Mouse (Mus musculus): ENCODE measurements at regions not wholly inside any gene's neighbourhood (a gene's known extent, or its start where the extent isn't known, plus 50 kb on each side); places are given as distances from the start of the nearest gene placed in this dataset.

- Histone ChIP-seq H3K4me2 (ENCODE audit: insufficient read depth, low read depth, poor library complexity, severe bottlenecking) (no peak overlapping the region), H3K4me3 (replicated peaks in 1 of 3; ENCODE audit: low read depth in 2 of 3, low read length in 2 of 3, poor library complexity in 1 of 3) (no peak overlapping the region), H3K27me3 (replicated peaks) (no peaks in the 10 kb centered on the region), H3K36me3 (replicated peaks in 1 of 2; ENCODE audit: control insufficient read depth in 1 of 2, insufficient read depth in 1 of 2, low read length in 1 of 2) (no peaks in the 10 kb centered on the region), H3K9me3 (replicated peaks; ENCODE audit: low read length) (peaks cover 13% of the 10 kb centered on the region), H3K4me1 (ENCODE audit: control insufficient read depth in 1 of 2, insufficient read depth in 2 of 2) (no peaks in the 10 kb centered on the region), H3K27ac (ENCODE audit: insufficient read depth, low read depth) (no peak overlapping the region), H3K9ac (ENCODE audit: insufficient read depth, low read depth) (no peak overlapping the region), H3K79me2 (replicated peaks; ENCODE audit: control insufficient read depth, extremely low read depth, insufficient read depth, poor library complexity, severe bottlenecking) (no peaks in the 10 kb centered on the region)
- in situ Hi-C loops (cut with MboI; ENCODE audit: low pct_ligation_motif_present, low pct_unique_long_range_greater_than_20kb, low sequenced_read_pairs): no loop called here
- dilution Hi-C loops (cut with MboI; ENCODE audit: extremely low pct_ligation_motif_present, extremely low pct_unique_long_range_greater_than_20kb, low sequenced_read_pairs): no loop called here
- DNase-seq (ENCODE audit: extremely low read depth): no peak
- TF ChIP-seq POLR2AphosphoS2 (IDR thresholded peaks at IDR 0.05; ENCODE audit: low read depth, low read length) (no peak), TBP (conservative IDR thresholded peaks at IDR 0.05; ENCODE audit: low read depth, low read length) (no peak), MXI1 (IDR thresholded peaks at IDR 0.05; ENCODE audit: low read depth, low read length) (no peak)
Measured at GRCm38 (mm10) chr8:59265685-59266084, 353.2 kb upstream of the Galntl6 start.

DNA sequence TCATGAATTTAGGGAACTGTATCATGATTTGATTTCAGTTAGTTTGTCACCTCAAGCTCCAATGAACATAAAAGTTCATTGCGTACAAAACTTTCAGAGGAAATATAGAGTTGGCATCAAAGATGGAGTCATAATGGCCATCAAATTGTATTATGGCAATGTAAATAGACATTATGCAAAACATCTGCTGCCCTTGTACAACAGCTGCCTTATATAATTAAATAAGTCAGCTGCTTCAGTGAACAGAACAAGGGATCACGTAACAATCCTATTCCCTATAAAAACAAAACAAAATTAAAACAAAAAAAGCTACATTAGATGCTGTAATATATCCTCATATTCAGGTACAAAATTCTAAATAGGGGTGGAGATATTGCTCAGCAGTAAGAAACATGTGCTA is 320.4 kb upstream of the Galntl6 start:
- Histone ChIP-seq H3K79me2 (replicated peaks; ENCODE audit: control insufficient read depth, extremely low read depth, insufficient read depth, poor library complexity, severe bottlenecking) (no peaks in the 10 kb centered on the region), H3K27me3 (replicated peaks) (no peaks in the 10 kb centered on the region), H3K9me3 (replicated peaks; ENCODE audit: low read length) (peaks cover 11% of the 10 kb centered on the region), H3K4me1 (ENCODE audit: control insufficient read depth in 1 of 2, insufficient read depth in 2 of 2) (no peaks in the 10 kb centered on the region), H3K4me3 (replicated peaks in 1 of 3; ENCODE audit: low read depth in 2 of 3, low read length in 2 of 3, poor library complexity in 1 of 3) (no peak overlapping the region), H3K27ac (ENCODE audit: insufficient read depth, low read depth) (no peak overlapping the region), H3K4me2 (ENCODE audit: insufficient read depth, low read depth, poor library complexity, severe bottlenecking) (no peak overlapping the region), H3K36me3 (replicated peaks in 1 of 2; ENCODE audit: control insufficient read depth in 1 of 2, insufficient read depth in 1 of 2, low read length in 1 of 2) (no peaks in the 10 kb centered on the region), H3K9ac (ENCODE audit: insufficient read depth, low read depth) (no peak overlapping the region)
- in situ Hi-C loops (cut with MboI; ENCODE audit: low pct_ligation_motif_present, low pct_unique_long_range_greater_than_20kb, low sequenced_read_pairs) (no loop called here), dilution Hi-C loops (cut with MboI; ENCODE audit: extremely low pct_ligation_motif_present, extremely low pct_unique_long_range_greater_than_20kb, low sequenced_read_pairs) (no loop called here)
- no peak for DNase-seq (ENCODE audit: extremely low read depth)
- no peak for TF ChIP-seq IRF4 (IDR thresholded peaks at IDR 0.05; ENCODE audit: low read depth, low read length)
- TF ChIP-seq KAT2A (IDR thresholded peaks at IDR 0.05; ENCODE audit: insufficient replicate concordance, low read length): no peak
- no peak for TF ChIP-seq ELF1 (IDR thresholded peaks at IDR 0.05; ENCODE audit: low read depth, low read length)

GRCm38 (mm10) chr8:59224665-59225064 is 312.2 kb upstream of the Galntl6 start:
- H3K36me3 ChIP-seq (replicated peaks in 1 of 2; ENCODE audit: control insufficient read depth in 1 of 2, insufficient read depth in 1 of 2, low read length in 1 of 2): no peaks in the 10 kb centered on the region
- no peak overlapping the region for H3K4me3 ChIP-seq (replicated peaks in 1 of 3; ENCODE audit: low read depth in 2 of 3, low read length in 2 of 3, poor library complexity in 1 of 3)
- no peak overlapping the region for H3K4me2 ChIP-seq (ENCODE audit: insufficient read depth, low read depth, poor library complexity, severe bottlenecking)
- in situ Hi-C loops (cut with MboI; ENCODE audit: low pct_ligation_motif_present, low pct_unique_long_range_greater_than_20kb, low sequenced_read_pairs) (no loop called here), dilution Hi-C loops (cut with MboI; ENCODE audit: extremely low pct_ligation_motif_present, extremely low pct_unique_long_range_greater_than_20kb, low sequenced_read_pairs) (no loop called here)
- H3K27ac ChIP-seq (ENCODE audit: insufficient read depth, low read depth): no peak overlapping the region
- no peaks in the 10 kb centered on the region for H3K4me1 ChIP-seq (ENCODE audit: control insufficient read depth in 1 of 2, insufficient read depth in 2 of 2)
- H3K79me2 ChIP-seq (replicated peaks; ENCODE audit: control insufficient read depth, extremely low read depth, insufficient read depth, poor library complexity, severe bottlenecking): no peaks in the 10 kb centered on the region
- H3K9ac ChIP-seq (ENCODE audit: insufficient read depth, low read depth): no peak overlapping the region
- TF ChIP-seq MAZ (IDR thresholded peaks at IDR 0.05; ENCODE audit: low read depth, low read length) (no peak), MYC (IDR thresholded peaks at IDR 0.05; ENCODE audit: low read depth, low read length) (no peak), ELF1 (IDR thresholded peaks at IDR 0.05; ENCODE audit: low read depth, low read length) (no peak), RCOR1 (conservative IDR thresholded peaks at IDR 0.05; ENCODE audit: low read depth, low read length) (no peak), ZMIZ1 (IDR thresholded peaks at IDR 0.05; ENCODE audit: low read depth, low read length) (no peak), NELFE (IDR thresholded peaks at IDR 0.05; ENCODE audit: low read depth, low read length) (no peak), CTCF (conservative IDR thresholded peaks at IDR 0.05 in 1 of 2, IDR thresholded peaks at IDR 0.05 in 1 of 2; ENCODE audit: low read depth in 2 of 2, low read length in 2 of 2) (no peak), USF1 (IDR thresholded peaks at IDR 0.05; ENCODE audit: low read depth, low read length) (no peak), E2F4 (IDR thresholded peaks at IDR 0.05; ENCODE audit: insufficient replicate concordance, low read depth, low read length) (no peak), TBP (conservative IDR thresholded peaks at IDR 0.05; ENCODE audit: low read depth, low read length) (no peak), ZC3H11A (IDR thresholded peaks at IDR 0.05; ENCODE audit: low read depth, low read length) (no peak), IRF4 (IDR thresholded peaks at IDR 0.05; ENCODE audit: low read depth, low read length) (no peak), PAX5 (IDR thresholded peaks at IDR 0.05; ENCODE audit: low read length) (no peak), NRF1 (IDR thresholded peaks at IDR 0.05; ENCODE audit: low read depth, low read length) (no peak), ZNF384 (IDR thresholded peaks at IDR 0.05; ENCODE audit: low read depth, low read length) (no peak), TCF12 (IDR thresholded peaks at IDR 0.05; ENCODE audit: low read depth, low read length) (no peak), MAX (IDR thresholded peaks at IDR 0.05; ENCODE audit: low read length) (no peak), MXI1 (IDR thresholded peaks at IDR 0.05; ENCODE audit: low read depth, low read length) (no peak)
- DNase-seq (ENCODE audit: extremely low read depth): no peak
- peaks cover 16% of the 10 kb centered on the region for H3K9me3 ChIP-seq (replicated peaks; ENCODE audit: low read length)
- H3K27me3 ChIP-seq (replicated peaks): no peaks in the 10 kb centered on the region

All from CH12.LX (cell line).